Mouse (Mus musculus): ENCODE measurements at regions not wholly inside any gene's neighbourhood (a gene's known extent, or its start where the extent isn't known, plus 50 kb on each side); places are given as distances from the start of the nearest gene placed in this dataset.
"Not testable (repeated sequence)": the region's sequence is repeated elsewhere in the genome, so short reads cannot be mapped to it uniquely, and the experiment has no call there.

DNA sequence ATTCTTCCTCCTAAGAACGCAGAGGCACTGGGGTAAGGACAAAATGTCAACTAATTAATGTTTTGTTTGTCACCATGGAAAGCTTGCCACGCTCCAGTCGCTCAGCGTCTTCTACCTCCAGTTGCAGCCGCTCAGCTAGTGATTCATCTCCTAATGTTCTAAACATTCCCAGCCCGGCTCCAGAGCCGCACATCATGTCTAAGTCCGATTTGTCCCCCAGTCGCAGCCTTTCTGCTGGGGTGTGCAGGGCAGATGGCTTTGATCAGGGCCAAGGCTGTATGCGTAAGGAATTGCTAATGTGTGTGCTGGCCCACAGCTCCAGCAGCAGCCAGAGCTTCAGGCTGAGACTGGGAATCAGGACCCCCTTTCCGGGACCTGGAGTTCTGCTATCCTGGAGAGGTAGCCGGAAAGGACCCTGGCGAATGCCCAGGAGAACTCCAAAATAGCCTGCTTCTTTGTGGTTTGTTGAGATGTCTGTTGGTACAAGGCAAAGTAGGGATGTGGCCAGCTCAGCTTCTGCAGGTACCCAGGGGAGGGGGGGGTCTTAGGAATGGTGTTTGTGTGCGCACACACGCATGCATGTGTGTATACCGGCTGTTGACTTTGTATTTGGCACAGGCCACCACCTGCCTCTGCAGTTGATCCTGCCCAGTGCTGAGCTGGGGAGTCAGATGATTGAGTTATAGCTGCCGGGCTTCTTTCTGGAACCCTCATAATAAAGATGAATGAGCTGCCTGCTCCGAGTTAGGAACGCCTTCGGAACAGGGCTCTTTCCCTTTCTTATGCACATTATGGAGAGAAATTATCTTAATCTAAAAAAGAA is 143.0 kb upstream of the Kcng1 start:
- DNase-seq (ENCODE audit: low spot score), result no peak

GRCm38 (mm10) chr2:168423551-168423950 is 142.0 kb upstream of the Kcng1 start:
- no peak for DNase-seq (ENCODE audit: low spot score)

GRCm38 (mm10) chr2:168415140-168415539 is 133.6 kb upstream of the Kcng1 start:
- DNase-seq (ENCODE audit: low spot score), result no peak

GRCm38 (mm10) chr2:168414110-168414872 is 132.8 kb upstream of the Kcng1 start:
- DNase-seq (ENCODE audit: low spot score), result no peak

GRCm38 (mm10) chr2:168412853-168413252 is 131.3 kb upstream of the Kcng1 start:
- no peak for DNase-seq (ENCODE audit: low spot score)

DNA sequence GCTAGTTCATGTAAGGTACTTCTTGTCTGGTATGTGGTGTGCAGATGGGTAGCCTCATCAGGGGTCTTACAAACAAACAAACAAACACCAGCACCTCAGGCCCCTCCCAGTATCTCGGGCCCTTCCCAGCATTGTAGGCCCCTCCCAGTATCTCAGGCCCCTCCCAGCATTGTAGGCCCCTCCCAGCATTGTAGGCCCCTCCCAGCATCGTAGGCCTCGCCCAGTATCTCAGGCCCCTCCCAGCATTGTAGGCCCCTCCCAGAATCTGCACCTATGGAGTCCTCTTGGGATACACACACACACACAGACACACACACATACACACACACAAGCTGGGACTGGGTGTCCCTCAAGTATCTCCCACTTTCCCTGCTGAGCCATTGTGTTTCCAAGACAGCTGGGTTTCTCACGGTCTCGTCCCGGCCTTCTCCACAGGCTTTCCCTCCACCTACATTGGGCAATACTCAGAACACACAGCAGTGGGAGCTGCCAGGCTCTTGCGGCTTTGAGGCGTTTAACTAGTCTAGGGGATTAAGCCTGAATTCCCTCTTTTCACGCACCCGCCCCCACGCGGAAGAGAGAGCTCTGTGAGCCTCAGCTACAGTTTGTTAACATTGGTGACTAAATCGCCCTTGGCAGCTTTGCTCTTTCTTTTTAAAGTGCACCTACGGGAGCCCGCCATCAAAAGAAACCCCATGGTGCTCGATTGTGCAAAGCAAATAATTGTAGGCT is 121.4 kb upstream of the Kcng1 start:
- DNase-seq (ENCODE audit: low spot score), result no peak

DNA sequence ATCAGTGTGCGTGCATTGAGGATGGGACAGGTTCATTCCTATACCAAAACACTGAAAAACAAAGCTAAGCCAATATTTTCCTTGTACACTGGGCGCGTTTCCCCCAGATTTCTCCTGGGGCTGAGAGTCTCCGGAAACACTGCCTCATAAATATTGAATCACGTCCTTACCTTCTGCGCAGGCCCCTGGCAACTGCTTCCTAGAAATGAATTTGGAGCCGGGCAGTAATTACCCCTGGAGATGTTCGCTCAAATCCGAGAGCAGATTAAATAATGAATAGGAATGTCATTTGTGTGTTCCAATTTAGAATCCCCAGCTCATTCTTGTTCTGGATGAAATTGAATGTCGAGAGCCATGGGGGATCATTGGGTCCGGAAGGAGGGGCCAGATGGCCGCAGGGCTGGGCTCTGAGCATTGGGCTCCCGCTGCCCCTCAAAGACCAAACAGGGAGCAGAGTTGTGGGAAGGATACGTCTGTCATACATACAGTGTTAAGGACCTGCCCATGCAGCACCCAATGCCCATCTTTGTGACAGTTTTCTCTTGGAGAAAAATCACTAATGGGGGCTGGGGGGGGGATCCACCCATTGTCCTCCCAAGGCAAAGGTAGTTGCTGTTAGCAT is 117.7 kb upstream of the Kcng1 start:
- DNase-seq (ENCODE audit: low spot score), result no peak

DNA sequence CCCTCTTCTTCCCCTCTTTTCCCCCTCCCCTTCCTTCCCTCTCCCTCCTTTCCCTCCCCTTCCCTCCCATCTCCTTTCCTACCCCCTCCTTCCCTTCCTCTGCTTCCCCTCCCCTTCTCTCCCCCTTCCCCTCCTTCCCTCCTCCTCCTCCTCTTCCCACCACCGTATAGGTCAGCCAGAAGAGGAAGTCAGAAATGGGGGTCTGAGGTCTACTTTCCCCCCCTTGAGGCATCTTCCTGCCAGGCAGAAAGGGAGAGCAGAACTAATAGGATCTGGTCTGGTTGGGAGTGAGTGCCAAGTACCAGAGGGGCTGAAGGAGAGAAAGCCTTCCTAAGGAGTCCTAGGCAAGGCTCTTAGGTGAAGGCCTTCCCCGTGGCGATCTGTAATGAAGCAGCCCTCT is 114.8 kb upstream of the Kcng1 start:
- no peak for DNase-seq (ENCODE audit: low spot score)

- no peak for DNase-seq (ENCODE audit: low spot score)
Observed at GRCm38 (mm10) chr2:168393341-168393740, 111.8 kb upstream of the Kcng1 start.

DNA sequence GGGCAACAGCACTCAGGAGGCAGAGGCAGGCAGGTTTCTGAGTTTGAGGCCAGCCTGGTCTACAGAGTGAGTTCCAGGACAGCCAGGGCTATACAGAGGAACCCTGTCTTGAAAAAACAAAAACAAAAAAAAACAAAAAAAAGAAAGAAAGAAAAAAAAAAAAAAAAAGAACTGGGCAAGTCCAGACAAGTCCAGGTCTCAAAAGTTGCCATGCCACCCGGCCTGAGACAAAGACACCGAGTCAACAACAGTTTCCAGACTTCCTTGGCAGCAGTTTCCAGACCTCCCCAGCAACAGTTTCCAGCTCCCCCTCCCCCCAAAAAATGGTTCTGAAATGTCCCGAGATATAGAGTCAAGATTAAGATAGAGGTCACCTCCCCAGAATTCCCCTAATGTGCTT is 110.6 kb upstream of the Kcng1 start:
- not testable (repeated sequence) for DNase-seq (ENCODE audit: low spot score)

DNA sequence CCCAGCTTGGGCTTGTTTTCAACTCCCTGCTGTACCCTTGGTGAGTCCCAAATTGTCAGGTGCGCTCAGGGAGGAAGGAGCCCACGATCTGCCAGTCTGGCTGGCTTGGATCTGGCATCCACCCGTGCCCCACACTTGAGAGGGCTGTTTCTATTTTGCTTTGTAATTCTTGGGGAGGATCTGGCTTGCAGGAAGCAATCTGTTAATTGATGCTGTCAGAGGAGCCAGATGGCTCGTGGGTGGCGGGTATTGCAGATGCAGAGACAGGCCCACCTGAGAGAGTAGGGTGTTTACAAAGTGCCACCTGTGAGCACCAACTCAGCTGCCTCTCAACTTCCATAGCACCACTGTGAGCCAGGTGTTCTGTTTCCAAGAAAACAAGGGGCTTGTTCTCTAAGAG is 99.1 kb upstream of the Kcng1 start:
- DNase-seq (ENCODE audit: low spot score), result no peak

- DNase-seq (ENCODE audit: low spot score), result no peak
Observed at GRCm38 (mm10) chr2:168372356-168372755, 90.8 kb upstream of the Kcng1 start.

GRCm38 (mm10) chr2:168371245-168371644 is 89.7 kb upstream of the Kcng1 start:
- no peak for DNase-seq (ENCODE audit: low spot score)

- no peak for DNase-seq (ENCODE audit: low spot score)
Observed at GRCm38 (mm10) chr2:168359200-168359599, 77.7 kb upstream of the Kcng1 start.

DNA sequence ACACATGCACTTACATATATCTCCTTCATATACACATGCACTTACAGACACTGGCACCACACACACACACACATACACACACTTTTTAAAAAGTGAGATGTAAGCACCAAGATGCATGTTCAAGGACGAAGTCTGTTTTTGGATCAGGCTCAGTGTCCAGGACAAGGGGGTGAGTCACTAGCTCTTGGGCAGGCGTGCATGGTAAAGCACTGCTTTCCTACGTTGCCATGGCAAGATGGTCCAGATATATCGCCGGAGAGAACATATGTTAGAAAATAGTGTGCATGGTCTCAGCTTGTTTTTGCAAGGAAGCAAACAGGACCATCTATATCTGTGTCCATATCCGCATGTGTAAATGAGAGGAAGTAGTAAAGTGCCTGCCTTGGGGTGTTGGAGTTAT is 77.0 kb upstream of the Kcng1 start:
- no peak for DNase-seq (ENCODE audit: low spot score)

- DNase-seq (ENCODE audit: low spot score), result no peak
Observed at GRCm38 (mm10) chr2:168357815-168358214, 76.3 kb upstream of the Kcng1 start.

- DNase-seq (ENCODE audit: low spot score), result no peak
Observed at GRCm38 (mm10) chr2:168354397-168354796, 72.9 kb upstream of the Kcng1 start.

DNA sequence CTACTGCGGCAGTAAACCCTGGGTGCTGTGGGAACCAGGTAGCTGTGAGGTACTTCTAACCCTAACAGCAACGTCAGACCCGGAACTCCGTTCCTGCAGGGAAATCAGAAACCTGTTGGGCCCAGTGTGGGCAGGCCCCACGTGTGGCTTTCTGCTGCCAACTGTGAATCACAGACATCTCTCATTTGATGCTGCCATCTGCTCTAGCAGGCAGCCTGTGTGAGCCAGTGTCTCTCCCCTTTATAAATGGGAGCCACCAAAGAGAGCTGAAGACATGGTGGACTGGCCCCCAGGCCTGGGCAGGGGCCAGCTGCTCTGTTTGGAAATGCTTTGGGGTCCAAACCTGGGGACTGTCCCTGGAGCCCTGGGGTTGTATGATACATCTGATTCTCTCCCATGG is 71.1 kb upstream of the Kcng1 start:
- no peak for DNase-seq (ENCODE audit: low spot score)

DNA sequence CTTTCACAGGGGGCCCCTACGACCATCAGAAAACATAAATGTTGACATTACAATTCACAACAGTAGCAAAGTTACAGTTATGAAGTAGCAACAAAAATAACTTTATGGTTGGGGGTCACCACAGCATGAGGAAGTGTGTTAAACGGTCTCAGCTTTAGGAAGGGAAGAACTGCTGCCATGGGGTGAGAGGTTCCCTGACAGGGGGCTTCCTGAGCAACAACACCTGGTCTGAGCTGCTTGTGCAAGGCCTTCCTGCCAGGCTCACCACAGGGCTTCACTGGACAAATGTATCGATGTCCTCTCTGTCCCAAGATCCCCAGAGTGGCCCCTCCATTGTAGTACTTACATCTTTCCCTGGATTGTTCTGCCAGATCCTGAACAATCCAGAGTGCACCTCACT is 70.7 kb upstream of the Kcng1 start:
- no peak for DNase-seq (ENCODE audit: low spot score)

DNA sequence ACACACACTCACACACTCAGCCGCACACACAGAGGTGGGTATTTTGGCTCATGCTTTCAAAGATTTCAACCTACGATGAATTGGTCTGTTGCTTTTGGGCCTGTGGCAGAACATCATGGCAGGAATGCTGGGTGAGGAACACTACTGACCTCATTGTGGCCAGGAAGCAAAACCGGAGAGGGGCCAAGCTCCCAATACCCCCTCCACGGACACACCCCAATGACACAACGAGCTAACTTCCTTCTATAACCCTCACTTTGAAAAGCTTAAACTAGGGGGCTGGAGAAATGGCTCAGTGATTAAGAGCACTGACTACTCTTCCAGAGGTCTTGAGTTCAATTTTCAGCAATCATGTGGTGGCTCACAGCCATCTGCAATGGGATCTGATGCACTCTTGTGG is 63.8 kb upstream of the Kcng1 start:
- no peak for DNase-seq (ENCODE audit: low spot score)

DNA sequence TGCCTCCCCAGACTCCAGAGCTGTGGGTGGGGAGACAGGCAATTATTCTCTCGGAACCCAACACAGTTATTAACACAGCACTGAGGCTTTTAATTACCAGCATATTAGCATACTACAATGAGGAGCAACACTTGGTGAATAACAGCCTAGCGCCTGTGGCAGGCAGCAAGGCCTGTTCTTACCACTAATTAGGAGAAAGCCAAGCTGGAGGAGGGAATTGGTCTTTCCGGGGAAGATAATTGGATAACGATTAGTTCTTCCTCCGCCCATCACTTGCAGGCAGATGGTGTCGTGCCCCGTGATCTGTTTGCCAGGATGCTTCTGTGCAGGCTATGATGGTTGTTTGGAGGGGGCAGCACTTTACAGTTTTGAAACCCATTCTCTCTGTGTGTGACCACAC is 62.2 kb upstream of the Kcng1 start:
- no peak for DNase-seq (ENCODE audit: low spot score)

DNA sequence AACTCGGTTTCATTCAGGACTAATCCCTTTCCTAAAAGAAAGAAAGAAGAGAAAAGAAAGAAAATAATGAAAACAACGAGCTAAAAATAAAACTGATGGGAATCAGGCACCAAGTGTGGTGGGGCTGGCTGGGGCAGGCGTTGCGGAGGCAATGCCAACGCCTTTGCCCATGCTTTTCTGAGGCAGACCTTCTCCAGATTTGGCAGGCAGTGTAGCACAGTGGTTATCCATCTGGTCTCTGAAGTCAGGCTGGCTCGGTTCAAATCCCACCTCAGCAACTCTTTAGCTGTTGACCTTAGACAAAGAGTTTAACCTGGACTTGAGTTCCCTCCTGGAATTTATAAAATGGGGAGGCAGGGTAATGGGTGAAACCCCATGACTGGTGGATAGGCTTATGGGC is 57.3 kb upstream of the Kcng1 start:
- no peak for DNase-seq (ENCODE audit: low spot score)
